Mouse (Mus musculus) lung, adult 2 months (tissue): ENCODE measurements around the gene Col16a1.

ENCODE experiments used
- CTCF ChIP-seq: fragments of 200-500 bp; IDR thresholded peaks from 2 replicates; pipeline ENCODE4 v1.5.1; 2011; ENCODE audit warnings: mild to moderate bottlenecking, low read length, control low read depth; ENCODE audit not compliant: insufficient read depth
- POLR2A ChIP-seq: fragments of 200-500 bp; IDR thresholded peaks from 2 replicates; pipeline ENCODE4 v1.6.1; 2011; ENCODE audit warnings: low read depth, mild to moderate bottlenecking, control low read depth, low read length, borderline replicate concordance; ENCODE audit errors: extremely low read depth

DNA sequence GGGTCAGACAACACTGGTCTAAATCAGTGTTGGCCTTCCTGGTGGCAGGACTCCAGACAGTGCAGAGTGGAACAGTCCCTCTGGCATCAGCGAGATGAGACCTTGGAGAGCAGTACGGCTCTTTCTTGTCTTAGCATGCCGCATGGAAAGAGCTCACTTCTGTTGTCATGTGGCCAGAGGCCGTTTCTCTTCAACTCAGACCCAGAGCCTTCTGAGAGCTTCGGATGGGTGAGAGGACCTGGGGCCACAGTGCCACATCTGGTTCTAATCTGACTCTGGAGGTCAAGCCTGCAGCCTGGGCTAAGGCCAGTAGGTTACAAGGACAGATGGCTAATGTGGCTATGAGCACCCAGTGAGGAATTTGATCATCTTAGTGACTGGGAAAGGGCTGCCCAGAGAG lies 78.3 kb downstream of the Col16a1 start:
- TF ChIP-seq POLR2A (no peak), CTCF (no peak)
